Mouse (Mus musculus) limb, embryonic 13.5 days (tissue): ENCODE data around the gene Olfr23. TPM values are rescaled to one million over a fixed set of nuclear protein-coding genes. Genes with fewer than 3 reads are reported as not detected.
"Not testable (repeated sequence)": the region's sequence is repeated elsewhere in the genome, so short reads cannot be mapped to it uniquely, and the experiment has no call there.

Experiments
- ATAC-seq: fragments of 200-750 bp; cut with Nextera tagmentation; 2 replicates; pipeline ENCODE4 v1.8.0; 2017; ENCODE audit warnings: low read depth, moderate number of reproducible peaks, moderate TSS enrichment; ENCODE audit not compliant: low FRiP score
- H3K27ac ChIP-seq: fragments of 300-500 bp; sonication (generic); 2 replicates; pipeline ENCODE4 v1.5.1; 2015; ENCODE audit warnings: inconsistent platforms, mild to moderate bottlenecking, moderate library complexity
- H3K27me3 ChIP-seq: fragments of 300-500 bp; sonication (generic); 2 replicates; pipeline ENCODE4 v1.6.1; 2015; ENCODE audit warnings: mild to moderate bottlenecking, inconsistent platforms
- H3K36me3 ChIP-seq: fragments of 300-500 bp; sonication (generic); 2 replicates; pipeline ENCODE4 v1.6.1; 2015; ENCODE audit warnings: inconsistent platforms, mild to moderate bottlenecking, moderate library complexity
- H3K4me1 ChIP-seq: fragments of 300-500 bp; sonication (generic); 2 replicates; pipeline ENCODE4 v1.6.1; 2015; ENCODE audit warnings: inconsistent platforms
- H3K4me2 ChIP-seq: fragments of 300-500 bp; sonication (generic); replicated peaks from 2 replicates; pipeline ENCODE4 v1.6.1; 2015; ENCODE audit warnings: inconsistent platforms, mild to moderate bottlenecking, moderate library complexity
- H3K4me3 ChIP-seq: fragments of 300-500 bp; sonication (generic); 2 replicates; pipeline ENCODE4 v1.5.1; 2015; ENCODE audit warnings: moderate library complexity, mild to moderate bottlenecking, inconsistent platforms
- H3K9ac ChIP-seq: fragments of 300-500 bp; sonication (generic); 2 replicates; pipeline ENCODE4 v1.6.1; 2015; ENCODE audit warnings: mild to moderate bottlenecking, inconsistent platforms
- H3K9me3 ChIP-seq: fragments of 300-500 bp; sonication (generic); 2 replicates; pipeline ENCODE4 v1.6.1; 2016; ENCODE audit warnings: inconsistent platforms
- WGBS: fragments of 180-500 bp; shearing (Covaris S2); methylation state at CpG from one replicate; pipeline ENCODE4 v1.1.7; 2015; 5-methylcytosine and 5-hydroxymethylcytosine counted together
- polyA plus RNA-seq: library from polyadenylated mRNA; unstranded; fragments of >200 nt; fragmentation: Nextera tagmentation; extraction: Ambion mirVana; gene quantifications from 2 replicates; pipeline ENCODE4 v1.2.1, GENCODE M21; 2015

The Olfr23 gene
- not detected in 2 replicates for polyA plus RNA-seq

- no peak within 1 kb of the TSS for H3K4me3 ChIP-seq
- H3K9me3 ChIP-seq: 0 out of 2 replicates have a peak, but pooled peaks cover 7% of the 10 kb centered on the region
- no peak within 1 kb of the TSS for H3K4me2 ChIP-seq
- no peak for ATAC-seq
- H3K36me3 ChIP-seq: no peaks in the 10 kb centered on the region
- H3K27me3 ChIP-seq: no peaks in the 10 kb centered on the region
- H3K4me1 ChIP-seq: no peaks in the 10 kb centered on the region
- H3K9ac ChIP-seq: no peak within 1 kb of the TSS
- H3K27ac ChIP-seq: no peak within 1 kb of the TSS
Measured at GRCm38 (mm10) chr11:73936377-73936776, at the start of gene Olfr23. Olfr23 (plus strand) TSS chr11:73936677.

- no peaks in the 10 kb centered on the region for H3K27me3 ChIP-seq
- H3K9ac ChIP-seq: no peak within 1 kb of the TSS
- H3K9me3 ChIP-seq: 0 out of 2 replicates have a peak, but pooled peaks cover 4% of the 10 kb centered on the region
- H3K4me2 ChIP-seq: no peak within 1 kb of the TSS
- WGBS: 81% methylated on average over 1 of the region's 1 CpGs
- no peak for ATAC-seq
- no peak within 1 kb of the TSS for H3K4me3 ChIP-seq
- H3K36me3 ChIP-seq: no peaks in the 10 kb centered on the region
- no peak within 1 kb of the TSS for H3K27ac ChIP-seq
- no peaks in the 10 kb centered on the region for H3K4me1 ChIP-seq
Measured at GRCm38 (mm10) chr11:73890671-73891070, 45.8 kb upstream of the Olfr23 start, which contains the start of gene Olfr394. Olfr394 (minus strand) TSS chr11:73890771.

DNA sequence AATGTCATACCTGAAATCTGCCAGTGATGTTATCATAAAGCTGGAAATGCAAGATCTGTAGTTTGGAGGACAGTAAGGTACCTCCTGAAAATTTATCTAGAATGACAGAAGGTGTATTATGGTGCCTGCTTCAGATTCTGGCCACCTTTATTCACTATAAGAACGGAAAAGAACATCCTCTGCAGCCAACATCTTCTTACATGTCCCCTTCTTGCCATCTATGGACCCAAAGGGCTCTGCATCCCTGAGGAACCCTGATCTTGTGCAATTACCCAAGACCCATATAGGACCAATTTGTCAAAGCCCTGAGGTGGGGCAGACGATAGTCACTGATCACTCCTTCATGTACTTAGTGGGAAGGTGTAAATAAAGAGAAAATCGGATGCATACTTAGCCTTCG, 27.3 kb upstream of the Olfr23 start, which contains the start of gene Olfr395:
Olfr395 (minus strand) TSS at position 101 of the 400 bp plus-strand sequence.
- WGBS: 80% methylated on average over 4 of the region's 4 CpGs
- H3K9me3 ChIP-seq, H3K9ac ChIP-seq, H3K36me3 ChIP-seq, H3K4me2 ChIP-seq, H3K27ac ChIP-seq, ATAC-seq, H3K27me3 ChIP-seq, H3K4me1 ChIP-seq, H3K4me3 ChIP-seq: not testable (repeated sequence)

DNA sequence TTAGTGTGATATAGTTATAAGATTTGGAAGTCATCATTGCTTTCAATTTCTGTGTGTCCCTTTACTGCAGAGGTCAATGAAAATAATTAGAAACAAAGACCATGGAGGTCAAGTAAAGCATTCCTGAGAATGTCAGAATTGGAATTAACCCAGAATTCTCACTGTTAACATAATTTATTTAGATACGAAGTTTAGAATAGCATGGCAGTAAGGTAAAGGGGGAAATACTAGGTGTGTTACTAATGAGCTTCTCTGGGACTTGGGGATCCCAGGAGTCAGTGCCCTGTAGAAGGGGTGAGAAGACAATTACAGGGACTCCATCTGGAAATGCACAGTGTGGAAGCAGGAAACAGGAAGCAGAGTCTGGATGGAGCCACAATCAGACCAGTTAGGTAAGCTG, 24.0 kb downstream of the Olfr23 start, which contains the start of gene Olfr397:
Olfr397 (plus strand) TSS at position 301 of the 400 bp plus-strand sequence.
- Histone ChIP-seq H3K9ac (no peak within 1 kb of the TSS), H3K4me2 (no peak within 1 kb of the TSS), H3K4me3 (no peak within 1 kb of the TSS), H3K36me3 (no peaks in the 10 kb centered on the region), H3K9me3 (peaks cover 17% of the 10 kb centered on the region), H3K27ac (no peak within 1 kb of the TSS), H3K27me3 (no peaks in the 10 kb centered on the region), H3K4me1 (no peaks in the 10 kb centered on the region)
- WGBS: 87% methylated on average over 1 of the region's 1 CpGs
- no peak for ATAC-seq

DNA sequence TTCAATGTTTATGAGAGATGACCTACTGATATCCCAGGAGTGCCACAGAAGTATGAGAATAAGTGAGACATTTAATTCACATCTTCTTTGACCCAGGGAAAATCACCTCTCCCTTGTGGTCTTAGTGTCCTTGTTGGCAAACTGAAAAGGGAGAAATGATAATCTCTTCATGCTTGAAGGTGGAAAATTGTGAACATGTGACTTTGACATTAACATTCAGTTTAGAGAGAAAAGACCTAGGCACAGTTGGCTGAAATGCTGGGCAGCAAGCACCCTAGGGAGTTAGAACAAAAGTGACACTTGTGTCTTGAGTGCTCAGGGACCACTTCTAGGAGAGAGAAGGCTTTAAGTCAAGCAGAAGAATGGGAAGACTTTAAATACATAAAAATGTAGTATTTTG, 53.8 kb downstream of the Olfr23 start, which contains the start of gene Olfr398:
Olfr398 (minus strand) TSS at position 101 of the 400 bp plus-strand sequence.
- no peak for ATAC-seq

More for the DNA sequence above, 53.8 kb downstream of the Olfr23 start, which contains the start of gene Olfr398:
- Histone ChIP-seq H3K4me2 (no peak within 1 kb of the TSS), H3K4me1 (no peaks in the 10 kb centered on the region), H3K4me3 (no peak within 1 kb of the TSS), H3K9me3 (peaks cover 30% of the 10 kb centered on the region; the same call in 1 of the 2 replicates), H3K27me3 (no peaks in the 10 kb centered on the region), H3K9ac (no peak within 1 kb of the TSS), H3K36me3 (no peaks in the 10 kb centered on the region), H3K27ac (no peak within 1 kb of the TSS)

Other genes starting within 250 kb of the Olfr23 start
- not detected in 2 replicates for gene Zfp735, start 247.9 kb upstream of the Olfr23 start, polyA plus RNA-seq
- not detected in 2 replicates for gene Olfr389, start 156.0 kb upstream of the Olfr23 start, polyA plus RNA-seq
- gene Olfr390, start 153.7 kb upstream of the Olfr23 start, polyA plus RNA-seq: not detected in 2 replicates
- not detected in 2 replicates for gene Olfr391-ps, start 133.6 kb upstream of the Olfr23 start, polyA plus RNA-seq
- not detected in 2 replicates for gene Olfr392, start 119.6 kb upstream of the Olfr23 start, polyA plus RNA-seq
- not detected in 2 replicates for gene Olfr393, start 85.2 kb upstream of the Olfr23 start, polyA plus RNA-seq
- gene Olfr394, start 45.9 kb upstream of the Olfr23 start, polyA plus RNA-seq: not detected in 2 replicates
- not detected in 2 replicates for gene Olfr395, start 27.4 kb upstream of the Olfr23 start, polyA plus RNA-seq
- not detected in 2 replicates for gene Olfr397, start 24.1 kb downstream of the Olfr23 start, polyA plus RNA-seq
- gene Olfr398, start 53.7 kb downstream of the Olfr23 start, polyA plus RNA-seq: not detected in 2 replicates
- not detected in 2 replicates for gene Olfr139, start 119.9 kb downstream of the Olfr23 start, polyA plus RNA-seq
- not detected in 2 replicates for gene Olfr399, start 119.9 kb downstream of the Olfr23 start, polyA plus RNA-seq
- not detected in 2 replicates for gene Zfp616, start 133.3 kb downstream of the Olfr23 start, polyA plus RNA-seq
- gene Olfr401, start 177.0 kb downstream of the Olfr23 start, polyA plus RNA-seq: not detected in 2 replicates
- gene Olfr402, start 216.9 kb downstream of the Olfr23 start, polyA plus RNA-seq: not detected in 2 replicates
- gene Olfr403, start 249.6 kb downstream of the Olfr23 start, polyA plus RNA-seq: not detected in 2 replicates